Mouse (Mus musculus): ENCODE measurements at regions not wholly inside any gene's neighbourhood (a gene's known extent, or its start where the extent isn't known, plus 50 kb on each side); places are given as distances from the start of the nearest gene placed in this dataset.

DNA sequence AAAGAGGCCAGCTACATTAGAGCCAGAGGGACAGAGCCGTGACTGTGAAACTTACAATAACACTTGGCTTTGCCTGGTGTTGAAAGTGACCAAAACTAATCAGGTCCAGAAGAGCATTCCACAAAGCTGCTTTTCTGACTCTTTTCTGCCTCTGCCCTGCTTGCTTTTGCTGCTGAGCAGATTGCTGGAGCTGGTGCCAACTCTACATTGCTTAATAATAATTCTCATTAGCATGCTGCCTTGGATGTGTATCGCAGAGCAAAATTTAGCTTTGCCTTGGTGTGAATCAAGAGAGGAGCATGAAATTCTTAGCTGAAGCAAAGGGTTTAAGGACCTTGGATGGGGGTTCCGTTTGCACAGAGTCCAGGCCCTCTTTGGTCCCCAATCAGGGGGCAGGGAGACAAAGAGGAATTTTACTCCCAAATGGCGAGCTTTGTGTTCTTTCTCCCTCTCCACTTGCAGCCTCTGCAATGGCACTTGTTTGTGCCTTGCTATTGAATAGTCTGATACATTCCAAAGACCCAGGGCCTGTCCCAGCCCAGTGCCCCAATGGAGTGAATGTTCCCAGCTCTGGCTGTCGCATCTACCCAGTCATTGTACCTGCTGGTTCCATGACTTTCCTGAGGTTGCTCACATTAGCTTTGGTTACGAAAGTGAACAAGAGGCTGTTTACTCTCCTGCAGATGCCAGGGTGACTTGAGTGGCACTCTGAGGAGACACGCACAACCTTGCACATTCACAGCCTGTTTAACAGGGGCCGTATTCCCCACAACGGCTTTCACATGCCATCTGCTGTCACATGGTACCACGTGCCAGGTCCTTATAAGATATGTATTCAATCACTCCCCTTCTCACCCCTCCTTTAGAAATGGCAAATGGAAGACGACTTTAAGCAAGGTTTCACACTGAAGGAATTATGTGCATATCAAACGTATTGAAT, 76.9 kb upstream of the Rfx3 start:
- TF ChIP-seq POLR2A (IDR thresholded peaks at IDR 0.05; ENCODE audit: extremely low read depth, insufficient read depth, low read length) (no peak), CTCF (IDR thresholded peaks at IDR 0.05; ENCODE audit: low read depth, low read length) (no peak)
